Mouse (Mus musculus) heart, adult 2 months (tissue): ENCODE measurements at regions not wholly inside any gene's neighbourhood (a gene's known extent, or its start where the extent isn't known, plus 50 kb on each side); places are given as distances from the start of the nearest gene placed in this dataset.

ENCODE experiments used
- CTCF ChIP-seq: fragments of 200-600 bp; IDR thresholded peaks from 2 replicates; pipeline ENCODE4 v1.8.1; 2022; ENCODE audit warnings: antibody characterized with exemption, mild to moderate bottlenecking, moderate library complexity
- EP300 ChIP-seq: fragments of 200-500 bp; IDR thresholded peaks from 2 replicates; pipeline ENCODE4 v1.6.1; 2011; ENCODE audit warnings: low read depth, low read length, control low read depth; ENCODE audit not compliant: insufficient read depth

DNA sequence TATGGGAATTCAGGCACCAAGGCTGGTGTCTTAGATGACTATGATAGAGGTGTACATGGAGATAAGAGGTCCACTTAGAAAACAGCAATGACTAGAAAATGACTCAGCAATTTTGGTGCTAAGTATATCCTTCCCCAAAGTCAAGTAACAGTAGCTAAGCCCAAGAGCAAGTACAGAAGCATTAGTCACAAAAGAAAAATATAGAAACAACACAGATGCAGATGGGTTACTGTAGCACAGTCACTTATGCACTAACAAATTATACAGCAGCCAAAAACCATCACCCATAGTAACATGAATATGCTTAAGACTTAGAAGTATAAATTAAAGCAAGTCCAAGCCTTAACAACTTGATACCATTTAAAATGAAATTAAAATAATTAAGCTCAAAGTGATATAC, 378.5 kb upstream of the Meis2 start:
- no peak for TF ChIP-seq EP300
- TF ChIP-seq CTCF: no peak
